Mouse (Mus musculus) intestine, embryonic 14.5 days (tissue): ENCODE data around the gene Hip1r. TPM values are rescaled to one million over a fixed set of nuclear protein-coding genes. Genes with fewer than 3 reads are reported as not detected.

Source experiments
- ATAC-seq: fragments of 200-750 bp; cut with Nextera tagmentation; replicated peaks from 2 replicates; pipeline ENCODE4 v1.8.0; 2017; ENCODE audit warnings: low read depth, moderate number of reproducible peaks, moderate TSS enrichment, moderate library complexity; ENCODE audit not compliant: low FRiP score, low TSS enrichment
- DNase-seq: peaks from one replicate; pipeline ENCODE4 v3.0.0-alpha.2; 2018; ENCODE audit warnings: low spot score
- H3K27ac ChIP-seq: fragments of 300-500 bp; sonication (generic); 2 replicates; pipeline ENCODE4 v1.5.1; 2014; ENCODE audit warnings: low read depth, mild to moderate bottlenecking, control low read depth
- H3K27me3 ChIP-seq: fragments of 300-500 bp; sonication (generic); replicated peaks from 2 replicates; pipeline ENCODE4 v1.6.1; 2014; ENCODE audit warnings: low read length, control low read depth; ENCODE audit not compliant: control insufficient read depth, insufficient read depth
- H3K36me3 ChIP-seq: fragments of 300-500 bp; sonication (generic); 2 replicates; pipeline ENCODE4 v1.6.1; 2014; ENCODE audit warnings: low read length, control low read depth; ENCODE audit not compliant: control insufficient read depth, insufficient read depth
- H3K4me1 ChIP-seq: fragments of 300-500 bp; sonication (generic); replicated peaks from 2 replicates; pipeline ENCODE4 v1.6.1; 2014; ENCODE audit warnings: low read length, control low read depth, mixed read lengths; ENCODE audit not compliant: control insufficient read depth, insufficient read depth
- H3K4me2 ChIP-seq: fragments of 300-500 bp; sonication (generic); 2 replicates; pipeline ENCODE4 v1.6.1; 2014; ENCODE audit warnings: low read length
- H3K4me3 ChIP-seq: fragments of 300-500 bp; sonication (generic); 2 replicates; pipeline ENCODE4 v1.5.1; 2014; ENCODE audit warnings: low read depth, low read length, control low read depth, mixed read lengths
- H3K9ac ChIP-seq: fragments of 300-500 bp; sonication (generic); 2 replicates; pipeline ENCODE4 v1.6.1; 2014; ENCODE audit warnings: mild to moderate bottlenecking, low read length
- H3K9me3 ChIP-seq: fragments of 300-500 bp; sonication (generic); 2 replicates; pipeline ENCODE4 v1.6.1; 2016; ENCODE audit warnings: low read length, control low read depth; ENCODE audit not compliant: control insufficient read depth
- WGBS: fragments of 180-500 bp; shearing (Covaris S2); extraction: QIAGEN DNeasy Blood & Tissue Kit; methylation state at CpG from one replicate; pipeline ENCODE4 v1.1.7; 2014; 5-methylcytosine and 5-hydroxymethylcytosine counted together
- polyA plus RNA-seq: library from polyadenylated mRNA; unstranded; fragments of >200 nt; fragmentation: Nextera tagmentation; extraction: Ambion mirVana; gene quantifications from 2 replicates; pipeline ENCODE4 v1.2.1, GENCODE M21; 2014

Hip1r gene
- polyA plus RNA-seq, 1 experiment from 2014 or later: 17.5 TPM

DNA sequence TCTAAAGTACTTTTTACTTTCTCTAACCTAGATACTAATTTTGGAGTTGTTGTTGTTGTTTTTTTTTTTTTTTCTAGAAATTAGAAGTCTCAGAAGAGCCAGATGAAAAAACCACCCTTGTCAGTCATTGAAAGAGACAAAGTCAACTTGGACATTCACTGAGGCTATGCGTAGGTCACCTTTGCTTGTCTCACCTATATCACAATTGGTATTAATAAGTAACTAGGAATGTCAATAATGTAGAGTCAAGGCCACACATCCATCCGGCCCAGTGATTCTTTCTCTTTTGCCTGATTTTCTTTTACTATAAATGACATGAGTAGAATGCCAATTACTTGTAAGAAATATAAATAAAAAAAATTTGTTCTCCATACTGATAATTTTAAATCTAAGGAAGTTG, 6.7 kb upstream of the Hip1r start:
- H3K36me3 ChIP-seq: no peaks in the 10 kb centered on the region
- H3K4me3 ChIP-seq: no peak overlapping the region
- H3K4me1 ChIP-seq: no peaks in the 10 kb centered on the region
- H3K4me2 ChIP-seq: no peak overlapping the region
- no peaks in the 10 kb centered on the region for H3K9me3 ChIP-seq
- ATAC-seq: no peak
- 73% methylated on average over 2 of the region's 2 CpGs for WGBS
- no peak overlapping the region for H3K9ac ChIP-seq
- no peaks in the 10 kb centered on the region for H3K27me3 ChIP-seq
- no peak for DNase-seq
- H3K27ac ChIP-seq: no peak overlapping the region

- no peak for ATAC-seq
- 72% methylated on average over 5 of the region's 5 CpGs for whole genome bisulfite sequencing
Observed at GRCm38 (mm10) chr5:123968468-123968867, 5.0 kb upstream of the Hip1r start.

GRCm38 (mm10) chr5:123969216-123969615, 4.2 kb upstream of the Hip1r start:
- no peak for DNase-seq
- H3K27ac ChIP-seq: no peak overlapping the region

More at GRCm38 (mm10) chr5:123968468-123968867, 5.0 kb upstream of the Hip1r start:
- no peak overlapping the region for H3K27ac ChIP-seq
- H3K27me3 ChIP-seq: peaks cover 5% of the 10 kb centered on the region
- H3K36me3 ChIP-seq: no peaks in the 10 kb centered on the region
- no peak for DNase-seq
- H3K9me3 ChIP-seq: no peaks in the 10 kb centered on the region
- no peak overlapping the region for H3K9ac ChIP-seq
- H3K4me1 ChIP-seq: no peaks in the 10 kb centered on the region
- H3K4me2 ChIP-seq: no peak overlapping the region
- no peak overlapping the region for H3K4me3 ChIP-seq

GRCm38 (mm10) chr5:123970576-123970975, 2.9 kb upstream of the Hip1r start:
- Histone ChIP-seq H3K27me3 (peaks cover 19% of the 10 kb centered on the region), H3K9ac (no peak overlapping the region), H3K4me1 (no peaks in the 10 kb centered on the region), H3K9me3 (no peaks in the 10 kb centered on the region), H3K27ac (no peak overlapping the region), H3K36me3 (no peaks in the 10 kb centered on the region), H3K4me2 (no peak overlapping the region), H3K4me3 (no peak overlapping the region)
- WGBS: 87% methylated on average over 4 of the region's 4 CpGs
- no peak for ATAC-seq
- DNase-seq: no peak

More at GRCm38 (mm10) chr5:123969216-123969615, 4.2 kb upstream of the Hip1r start:
- no peaks in the 10 kb centered on the region for H3K36me3 ChIP-seq
- no peak for ATAC-seq
- no peaks in the 10 kb centered on the region for H3K4me1 ChIP-seq
- no peak overlapping the region for H3K4me3 ChIP-seq
- H3K27me3 ChIP-seq: peaks cover 8% of the 10 kb centered on the region
- H3K9me3 ChIP-seq: no peaks in the 10 kb centered on the region
- no peak overlapping the region for H3K4me2 ChIP-seq
- WGBS: 72% methylated on average over 8 of the region's 8 CpGs
- no peak overlapping the region for H3K9ac ChIP-seq

GRCm38 (mm10) chr5:123972453-123972852, 975 bp upstream of the Hip1r start:
- no peaks in the 10 kb centered on the region for H3K4me1 ChIP-seq

GRCm38 (mm10) chr5:123974179-123974485, 704 bp downstream of the Hip1r start:
- Histone ChIP-seq H3K27ac (no peak overlapping the region), H3K4me2 (peak overlapping the region; percentile 82), H3K9ac (peak overlapping the region; percentile 61), H3K4me1 (no peaks in the 10 kb centered on the region; the same call in 1 of the 2 replicates), H3K9me3 (no peaks in the 10 kb centered on the region), H3K4me3 (peak overlapping the region; percentile 65), H3K36me3 (no peaks in the 10 kb centered on the region), H3K27me3 (peaks cover 19% of the 10 kb centered on the region)
- DNase-seq (no peak), ATAC-seq (no peak)
- under 1% methylated on average over 14 of the region's 14 CpGs for WGBS

More at GRCm38 (mm10) chr5:123972453-123972852, 975 bp upstream of the Hip1r start:
- ATAC-seq: no peak
- peaks cover 19% of the 10 kb centered on the region for H3K27me3 ChIP-seq
- no peak overlapping the region for H3K27ac ChIP-seq
- DNase-seq: no peak
- H3K9me3 ChIP-seq: no peaks in the 10 kb centered on the region
- no peak overlapping the region for H3K9ac ChIP-seq
- H3K4me2 ChIP-seq: no peak overlapping the region
- WGBS: 66% methylated on average over 6 of the region's 6 CpGs
- no peaks in the 10 kb centered on the region for H3K36me3 ChIP-seq
- no peak overlapping the region for H3K4me3 ChIP-seq

DNA sequence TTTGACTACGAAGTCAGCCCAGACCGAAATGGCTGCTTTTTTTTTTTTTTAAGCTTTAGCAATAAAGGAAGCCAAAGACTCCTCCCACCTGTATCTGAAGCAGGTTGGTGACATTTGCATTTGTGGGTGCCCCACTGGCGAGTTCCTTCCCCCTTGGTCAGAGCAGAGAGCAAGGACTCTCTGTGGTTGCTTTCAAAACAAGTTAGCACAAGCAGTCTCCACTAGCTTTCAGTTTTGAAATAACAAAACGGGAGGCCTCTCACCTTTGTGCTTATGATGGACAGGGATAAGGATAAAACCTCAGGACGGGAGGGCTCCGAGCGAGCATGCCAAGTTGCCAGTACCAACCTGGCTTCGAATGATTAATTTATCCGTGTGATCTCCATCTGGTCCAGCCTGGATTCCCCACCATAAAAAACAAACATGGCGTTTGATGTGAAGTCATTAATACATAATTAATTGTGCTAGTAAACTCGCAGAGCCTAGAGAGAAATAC, 1.2 kb downstream of the Hip1r start:
- Histone ChIP-seq H3K27ac (0 out of 2 replicates have a peak overlapping the region, but pooled peaks have one; percentile 39), H3K9ac (no peak overlapping the region; the same call in 1 of the 2 replicates), H3K27me3 (peaks cover 19% of the 10 kb centered on the region), H3K36me3 (no peaks in the 10 kb centered on the region), H3K4me2 (peak overlapping the region; percentile 82), H3K9me3 (no peaks in the 10 kb centered on the region), H3K4me3 (peak overlapping the region; percentile 65), H3K4me1 (no peaks in the 10 kb centered on the region; the same call in 1 of the 2 replicates)
- ATAC-seq: no peak
- 21% methylated on average over 11 of the region's 11 CpGs for WGBS
- DNase-seq: no peak

DNA sequence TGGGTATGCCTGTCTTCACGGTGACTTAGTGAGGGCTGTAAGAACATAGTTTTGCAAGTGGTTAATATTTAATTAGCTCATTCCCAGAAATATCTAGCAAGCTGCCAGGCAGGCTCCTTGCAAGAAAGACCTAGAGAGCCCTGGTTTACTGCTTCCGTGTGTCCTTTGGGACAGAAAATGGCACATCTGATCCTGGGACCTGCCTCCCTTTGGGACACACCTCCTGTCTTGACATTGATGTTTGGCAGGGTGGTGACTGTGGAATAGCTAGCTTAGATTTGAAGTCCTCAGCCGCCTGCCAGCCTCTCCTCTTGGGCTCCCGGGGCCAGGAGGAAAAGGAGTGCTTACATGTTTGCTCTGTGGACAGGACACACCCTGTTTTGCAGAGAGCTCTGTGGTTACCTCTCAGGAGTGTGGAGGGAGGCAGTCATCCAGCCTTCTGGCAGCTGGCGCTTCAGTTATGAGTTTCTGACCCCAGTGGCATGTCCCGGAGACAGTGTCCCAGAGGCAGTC, 2.3 kb downstream of the Hip1r start:
- no peaks in the 10 kb centered on the region; the same call in 1 of the 2 replicates for H3K4me1 ChIP-seq
- DNase-seq (no peak), ATAC-seq (peak; percentile 42)
- peaks cover 19% of the 10 kb centered on the region for H3K27me3 ChIP-seq
- no peak overlapping the region for H3K4me3 ChIP-seq
- no peaks in the 10 kb centered on the region for H3K9me3 ChIP-seq
- WGBS: 51% methylated on average over 6 of the region's 6 CpGs
- H3K36me3 ChIP-seq: no peaks in the 10 kb centered on the region
- H3K9ac ChIP-seq: no peak overlapping the region
- peak overlapping the region; percentile 82 for H3K4me2 ChIP-seq
- peak overlapping the region; percentile 39; the same call in 1 of the 2 replicates for H3K27ac ChIP-seq

DNA sequence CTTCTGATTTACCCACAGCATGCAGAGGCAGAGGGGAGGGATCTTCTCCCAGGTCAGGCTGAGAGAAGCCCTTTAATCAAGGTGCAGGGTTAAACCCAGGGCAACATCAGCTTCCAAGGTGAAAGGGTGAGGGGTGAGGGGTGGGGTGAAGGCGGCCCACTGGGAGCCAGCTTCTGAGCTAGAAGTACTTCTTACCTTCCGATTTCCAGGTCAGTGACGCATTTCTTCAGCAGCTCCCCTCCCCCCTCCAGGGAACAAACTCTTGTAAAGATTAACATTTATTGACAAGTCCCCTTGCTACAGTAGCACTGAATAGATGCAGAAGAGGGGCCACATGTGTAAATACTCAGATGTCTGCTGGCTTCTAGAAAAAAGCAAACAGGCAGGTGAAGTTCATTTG, 3.8 kb downstream of the Hip1r start:
- no peak for DNase-seq
- Histone ChIP-seq H3K4me3 (no peak overlapping the region), H3K9me3 (no peaks in the 10 kb centered on the region), H3K36me3 (no peaks in the 10 kb centered on the region), H3K27ac (0 out of 2 replicates have a peak overlapping the region, but pooled peaks have one; percentile 54), H3K4me2 (no peak overlapping the region; the same call in 1 of the 2 replicates), H3K4me1 (no peaks in the 10 kb centered on the region; the same call in 1 of the 2 replicates), H3K9ac (no peak overlapping the region), H3K27me3 (peaks cover 19% of the 10 kb centered on the region)
- no peak for ATAC-seq
- WGBS: 24% methylated on average over 3 of the region's 3 CpGs
